Mouse (Mus musculus) CD4-positive helper T cell, adult 2 months (primary cell): Measurements from ENCODE around the gene Tyro3.

ENCODE experiments used
- DNase-seq: peaks from one replicate; pipeline ENCODE4 v3.0.0-alpha.2; 2012; ENCODE audit warnings: low read depth, missing footprints, low spot score

The Tyro3 gene

DNA sequence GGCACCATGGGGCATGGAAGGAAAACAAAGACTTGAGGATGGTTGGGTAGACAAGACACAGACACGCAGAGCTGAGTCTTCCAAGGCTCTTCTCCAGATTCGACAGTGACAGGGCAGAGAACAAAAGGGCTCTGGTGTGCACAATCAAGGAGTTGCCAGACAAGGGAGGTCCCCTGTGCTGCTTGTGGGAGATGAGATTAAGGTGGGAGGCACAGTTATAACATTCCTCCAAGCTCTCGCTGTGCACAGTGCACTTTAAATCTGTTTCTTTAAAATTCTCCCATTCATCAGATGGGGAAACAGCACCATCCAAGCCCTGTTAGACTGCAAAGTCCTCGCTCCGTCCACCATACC, 6.7 kb downstream of the Tyro3 start:
- no peak for DNase-seq

DNA sequence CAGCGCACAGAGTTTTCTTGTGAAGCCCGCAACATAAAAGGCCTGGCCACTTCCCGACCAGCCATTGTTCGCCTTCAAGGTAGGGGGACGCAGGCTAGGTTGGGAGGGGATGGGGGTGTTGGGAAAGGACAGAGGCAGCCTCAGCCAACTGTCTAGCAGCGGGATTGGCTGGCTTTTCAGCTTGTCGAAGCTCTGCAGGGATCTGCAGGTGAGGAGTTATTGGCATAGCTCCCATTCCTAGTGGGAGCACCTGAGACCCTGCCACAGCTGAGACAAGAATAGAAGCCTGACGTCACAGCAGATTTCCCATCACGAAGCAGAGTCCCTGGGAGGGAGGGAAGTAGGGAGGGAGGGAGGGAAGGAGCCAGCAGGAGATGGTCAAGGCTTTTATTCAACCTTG, 7.2 kb downstream of the Tyro3 start:
- no peak for DNase-seq

DNA sequence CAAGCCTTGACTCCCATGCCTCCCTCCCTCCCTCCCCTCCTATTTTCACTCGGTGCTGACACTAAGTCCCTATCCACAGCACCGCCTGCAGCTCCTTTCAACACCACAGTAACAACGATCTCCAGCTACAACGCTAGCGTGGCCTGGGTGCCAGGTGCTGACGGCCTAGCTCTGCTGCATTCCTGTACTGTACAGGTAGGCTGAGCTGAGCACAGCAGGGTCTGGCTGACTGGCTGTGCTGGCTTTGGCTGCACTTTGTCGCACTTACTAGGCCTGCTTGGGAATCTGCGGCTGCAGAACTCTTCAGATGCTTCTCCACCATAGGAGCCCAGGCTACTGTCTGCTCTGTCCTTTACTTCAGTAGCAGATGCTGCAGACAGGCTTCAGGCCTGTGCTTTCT, 8.0 kb downstream of the Tyro3 start:
- DNase-seq, result no peak

- no peak for DNase-seq
Measured at GRCm38 (mm10) chr2:119808438-119808837, 10.9 kb downstream of the Tyro3 start.

DNA sequence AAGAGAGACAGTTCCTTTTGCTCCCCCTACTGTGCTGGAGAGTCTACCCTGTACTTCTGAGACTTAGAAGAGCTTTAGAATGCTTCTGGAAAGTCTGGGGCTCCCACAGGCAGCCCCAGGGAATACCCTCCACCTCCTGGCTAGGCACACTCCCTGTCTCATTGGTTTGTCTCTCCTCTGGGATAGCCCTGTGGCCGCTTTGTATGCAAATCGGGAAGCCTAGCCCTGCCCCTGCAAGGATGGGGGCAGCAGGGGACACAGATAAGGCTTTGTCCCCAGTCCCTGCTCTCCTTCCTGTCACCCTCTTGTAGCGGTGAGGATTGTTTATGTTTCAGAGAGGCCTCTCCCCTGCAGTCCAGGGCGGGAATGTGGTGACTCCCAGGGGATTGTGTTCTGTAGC, 11.3 kb downstream of the Tyro3 start:
- no peak for DNase-seq

DNA sequence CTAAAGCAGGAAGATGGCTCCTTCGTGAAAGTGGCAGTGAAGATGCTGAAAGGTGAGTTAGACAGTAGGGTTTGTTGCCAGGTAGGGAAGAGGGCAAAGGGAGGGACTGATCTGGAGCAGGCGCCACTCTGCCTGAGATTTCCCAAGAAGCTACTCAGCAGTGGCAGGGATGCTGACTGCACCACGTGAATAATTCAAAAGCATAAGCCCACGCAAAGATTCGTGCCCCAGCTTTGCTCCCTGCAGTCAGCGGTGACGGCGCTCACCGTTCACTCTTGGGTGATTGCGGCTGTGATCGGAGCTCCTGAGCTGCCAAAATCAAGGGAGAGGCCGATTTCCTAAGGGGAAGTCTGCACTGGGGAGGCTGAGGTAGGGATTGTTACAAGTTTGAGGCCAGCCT, 13.4 kb downstream of the Tyro3 start:
- DNase-seq, result no peak

DNA sequence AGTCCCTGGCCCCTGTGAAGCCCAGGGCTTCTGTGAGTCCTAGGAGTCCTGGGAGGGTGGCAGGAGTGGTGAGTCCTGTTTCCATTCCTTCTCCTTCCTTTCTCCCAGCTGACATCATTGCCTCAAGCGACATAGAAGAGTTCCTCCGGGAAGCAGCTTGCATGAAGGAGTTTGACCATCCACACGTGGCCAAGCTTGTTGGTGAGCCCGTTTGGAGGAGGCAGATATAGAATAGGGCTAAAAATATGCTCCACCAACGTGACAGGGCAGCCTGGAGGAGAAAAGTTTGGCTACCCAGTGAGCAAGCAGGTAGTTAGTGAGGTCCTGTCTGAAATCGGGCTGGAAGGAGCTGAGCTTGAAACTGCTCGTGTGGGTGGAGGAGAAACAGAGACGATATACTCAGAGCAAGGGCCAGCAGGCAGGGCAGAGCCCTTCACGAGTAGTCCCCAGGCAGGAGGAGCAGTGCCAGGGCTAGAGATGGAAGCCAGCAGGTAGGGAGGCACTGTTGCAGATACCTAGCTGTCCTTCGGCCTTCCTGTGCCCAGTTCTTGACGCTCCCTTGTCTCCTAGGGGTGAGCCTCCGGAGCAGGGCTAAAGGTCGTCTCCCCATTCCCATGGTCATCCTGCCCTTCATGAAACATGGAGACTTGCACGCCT, 14.1 kb downstream of the Tyro3 start:
- no peak for DNase-seq

- no peak for DNase-seq
Measured at GRCm38 (mm10) chr2:119814376-119814933, 16.9 kb downstream of the Tyro3 start.

GRCm38 (mm10) chr2:119816611-119817010, 19.1 kb downstream of the Tyro3 start:
- DNase-seq, result no peak

- DNase-seq, result no peak
Measured at GRCm38 (mm10) chr2:119817047-119817446, 19.5 kb downstream of the Tyro3 start.

DNA sequence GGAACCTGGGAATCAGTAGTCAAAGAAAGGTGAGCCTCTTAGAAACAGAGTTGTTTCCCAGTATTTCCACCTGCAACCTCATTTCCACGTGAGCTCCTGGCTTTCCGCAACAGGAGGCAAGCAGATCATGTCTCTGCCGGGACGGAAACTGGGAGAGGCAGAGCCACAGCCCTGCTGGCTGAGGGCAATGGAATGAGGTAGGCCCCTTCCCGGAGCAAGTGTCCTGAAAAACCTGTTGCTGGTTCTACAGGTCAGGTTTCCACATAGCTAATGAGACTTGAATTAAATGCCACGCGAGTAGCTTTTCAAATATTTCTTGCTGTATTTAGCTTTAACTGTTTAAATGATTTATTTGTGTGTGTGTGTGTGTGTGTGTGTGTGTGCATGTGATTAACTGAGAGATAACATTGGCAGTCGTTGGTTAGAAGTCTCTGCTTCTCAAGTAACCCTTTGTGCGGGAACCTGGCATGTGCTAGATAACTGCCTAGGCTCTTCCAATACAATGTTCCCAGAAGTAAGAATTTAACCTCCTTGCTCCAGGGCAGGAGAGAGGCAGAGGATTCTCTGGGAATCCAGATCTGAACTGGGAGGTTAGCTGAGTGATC, 21.2 kb downstream of the Tyro3 start:
- DNase-seq, result no peak

DNA sequence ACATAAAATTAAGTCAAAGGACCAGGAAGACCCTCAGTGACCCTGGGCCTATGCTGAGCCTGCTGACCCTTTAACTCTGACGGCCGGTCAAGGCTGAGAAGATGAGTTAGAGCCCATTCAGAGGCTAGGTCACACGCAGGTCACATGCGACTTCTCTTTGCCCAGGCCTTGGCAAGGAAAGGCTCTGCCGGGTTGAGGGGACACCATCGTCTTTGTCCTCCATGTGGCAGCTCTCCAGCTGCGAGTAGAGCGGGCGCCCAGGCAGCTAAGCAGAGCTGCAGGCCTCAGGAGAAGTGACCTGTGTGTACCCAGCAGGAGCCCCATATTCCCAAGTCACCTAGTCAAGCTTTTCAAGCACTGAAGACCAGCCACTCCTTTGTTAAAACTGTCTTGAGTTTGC, 23.6 kb downstream of the Tyro3 start:
- DNase-seq, result no peak

DNA sequence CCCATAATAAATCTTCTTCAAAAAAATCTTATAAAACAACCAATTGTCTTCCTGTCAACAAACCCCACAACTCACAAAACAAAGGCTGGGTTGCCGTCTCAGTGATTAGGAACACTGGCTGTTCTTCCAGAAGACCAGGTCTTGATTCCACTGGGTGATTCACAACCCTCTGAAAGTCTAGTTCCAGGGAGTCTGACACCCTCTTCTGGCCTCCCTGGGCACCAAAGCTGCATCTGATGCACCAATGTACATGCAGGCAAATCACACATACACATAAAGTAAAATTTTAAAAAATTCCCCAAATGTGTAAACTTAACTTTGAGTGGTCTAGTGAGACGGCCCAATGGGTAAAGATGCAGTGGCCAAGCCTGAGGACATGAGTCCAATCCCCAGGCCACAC, 33.0 kb downstream of the Tyro3 start:
- DNase-seq, result no peak

- DNase-seq, result no peak
Measured at GRCm38 (mm10) chr2:119834231-119834630, 36.7 kb downstream of the Tyro3 start.

- DNase-seq, result no peak
Measured at GRCm38 (mm10) chr2:119837616-119838015, 40.1 kb downstream of the Tyro3 start.

DNA sequence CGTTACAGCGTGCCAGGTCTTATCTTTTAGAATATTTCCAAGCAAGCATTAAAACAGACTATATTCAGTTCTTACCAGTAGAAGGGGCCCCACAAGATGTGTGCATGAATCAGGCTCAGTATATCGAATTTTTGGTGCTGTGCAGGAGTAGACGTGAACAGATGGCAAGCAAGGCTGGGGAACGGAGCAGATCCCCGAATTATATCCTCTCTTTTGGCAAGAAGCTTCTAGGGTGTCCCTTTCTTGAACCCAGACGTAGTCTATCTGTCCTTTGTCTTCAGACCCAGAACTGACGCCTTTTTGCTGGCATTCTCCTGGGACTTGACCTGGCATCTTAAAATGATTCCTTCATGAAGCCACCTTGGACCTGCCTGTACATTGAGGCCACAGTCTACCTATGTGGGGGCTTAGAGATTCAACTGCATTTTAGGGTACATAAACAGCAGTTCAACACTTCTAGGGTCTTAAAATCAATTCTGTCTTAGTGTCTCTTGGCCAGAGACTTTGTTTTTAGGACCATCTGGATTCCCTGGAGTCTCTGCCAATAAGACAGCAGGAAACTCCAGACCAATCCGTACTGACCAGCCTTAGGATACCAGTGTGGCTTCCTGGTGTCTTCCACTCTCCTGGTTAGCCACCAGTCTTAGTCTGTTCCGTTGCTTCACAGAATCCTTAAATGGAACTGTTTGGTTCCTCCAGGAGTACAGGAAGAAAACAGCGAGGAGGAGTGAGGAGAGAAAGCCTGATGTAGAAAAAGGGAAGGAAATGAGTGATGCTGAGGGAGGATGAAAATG, 41.0 kb downstream of the Tyro3 start:
- no peak for DNase-seq

DNA sequence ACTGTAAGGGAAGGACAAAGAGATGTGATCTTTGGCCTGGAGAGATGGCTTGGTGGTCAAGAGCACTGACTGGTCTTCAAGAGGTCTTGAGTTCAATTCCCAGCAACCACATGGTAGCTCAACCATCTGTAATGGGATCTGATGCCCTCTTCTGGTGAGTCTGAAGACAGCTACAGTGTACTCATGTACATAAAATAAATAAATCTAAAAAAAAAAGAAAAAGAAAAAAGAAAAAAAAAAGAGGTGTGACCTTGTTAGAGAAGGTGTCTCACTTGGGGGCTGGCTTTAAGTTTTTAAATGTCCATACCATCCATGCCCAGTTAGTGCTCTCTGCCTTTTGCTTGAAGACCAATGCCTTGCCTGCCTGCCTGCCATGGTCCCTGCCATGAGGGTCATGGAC, 42.5 kb downstream of the Tyro3 start:
- no peak for DNase-seq

DNA sequence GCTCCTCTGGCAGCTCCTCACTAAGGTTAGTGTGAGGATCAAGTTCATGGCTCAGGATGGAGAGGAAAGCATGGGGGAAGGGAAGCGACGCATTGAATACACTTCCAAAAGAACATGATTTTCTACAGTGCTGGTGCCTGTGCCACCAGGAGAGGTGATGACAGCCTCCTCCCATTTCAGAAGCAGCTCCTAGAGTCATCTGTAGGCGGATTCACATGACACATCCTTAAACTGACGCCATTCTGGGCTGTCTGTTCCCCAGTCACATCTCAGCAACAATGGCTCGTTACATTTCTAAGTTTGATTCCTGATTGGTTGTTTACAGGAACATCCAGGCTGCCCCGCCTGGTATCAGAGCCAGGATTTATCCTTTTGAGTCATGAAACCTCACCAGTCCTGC, 44.5 kb downstream of the Tyro3 start:
- no peak for DNase-seq

GRCm38 (mm10) chr2:119843526-119843925, 46.0 kb downstream of the Tyro3 start:
- DNase-seq, result no peak

DNA sequence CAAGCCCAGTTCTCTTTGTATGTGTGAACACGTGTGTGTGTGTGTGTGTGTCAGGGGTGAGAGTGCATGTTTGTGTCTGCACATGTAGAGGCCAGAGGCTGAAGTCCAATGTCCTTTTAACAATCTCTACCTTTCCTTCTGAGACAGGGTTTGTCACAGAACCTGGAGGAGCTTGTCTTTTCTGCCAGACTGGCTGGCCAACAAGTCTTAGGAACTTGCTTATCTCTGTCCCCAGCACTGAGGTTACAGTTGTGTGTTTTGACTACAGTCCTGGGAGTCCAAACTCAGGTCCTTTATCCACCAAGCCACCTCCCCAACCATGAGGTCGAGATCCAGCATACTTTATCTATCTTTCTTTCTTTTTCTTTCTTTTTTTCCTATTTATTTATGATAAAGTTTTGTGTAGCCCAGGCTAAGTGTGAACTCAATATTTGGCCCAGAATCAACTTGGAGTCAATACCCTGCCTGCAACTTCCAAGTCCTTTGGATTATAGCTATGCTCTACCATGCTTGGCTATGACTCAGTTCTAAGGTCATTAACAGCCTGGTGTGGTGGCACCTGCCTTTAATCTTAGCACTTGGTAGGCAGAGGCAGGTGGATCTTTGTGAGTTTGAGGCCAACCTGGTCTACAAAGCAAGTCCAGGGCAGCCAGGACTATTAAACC, 48.5 kb downstream of the Tyro3 start:
- DNase-seq, result no peak

GRCm38 (mm10) chr2:119846929-119847328, 49.4 kb downstream of the Tyro3 start:
- no peak for DNase-seq

DNA sequence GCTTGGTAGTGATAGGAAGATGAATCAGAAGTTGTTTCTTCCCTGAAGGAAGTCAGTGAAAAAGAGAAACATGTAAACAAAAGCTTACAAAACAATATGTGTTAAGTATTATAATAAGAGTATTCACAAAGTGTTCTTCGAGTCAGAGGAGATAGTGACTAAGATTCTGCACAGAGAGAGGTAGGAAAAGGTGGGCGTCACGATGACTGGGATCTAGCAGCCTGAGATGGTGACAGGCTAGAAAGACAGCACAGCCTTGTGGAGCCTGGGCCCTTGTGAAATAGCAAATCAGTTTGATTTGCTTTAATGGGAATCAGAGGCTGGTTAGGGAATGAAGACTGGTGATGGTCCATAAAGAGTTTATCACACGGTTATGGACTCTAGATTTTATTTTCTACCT, 56.3 kb downstream of the Tyro3 start:
- DNase-seq, result no peak
